Mouse (Mus musculus) stomach, embryonic 16.5 days (tissue): ENCODE data around the gene Exosc5. TPM values are rescaled to one million over a fixed set of nuclear protein-coding genes. Genes with fewer than 3 reads are reported as not detected.

ENCODE experiments used
- ATAC-seq: fragments of 200-750 bp; cut with Nextera tagmentation; 2 replicates; pipeline ENCODE4 v1.8.0; 2017; ENCODE audit warnings: moderate number of reproducible peaks, moderate TSS enrichment; ENCODE audit not compliant: insufficient read depth, low FRiP score
- H3K27ac ChIP-seq: fragments of 300-500 bp; sonication (generic); 2 replicates; pipeline ENCODE4 v1.5.1; 2014; ENCODE audit warnings: low read length
- H3K27me3 ChIP-seq: fragments of 300-500 bp; sonication (generic); 2 replicates; pipeline ENCODE4 v1.6.1; 2014; ENCODE audit warnings: low read length, control low read depth, mixed read lengths; ENCODE audit not compliant: control insufficient read depth, insufficient read depth
- H3K36me3 ChIP-seq: fragments of 300-500 bp; sonication (generic); 2 replicates; pipeline ENCODE4 v1.6.1; 2014; ENCODE audit warnings: low read length; ENCODE audit not compliant: control insufficient read depth, insufficient read depth
- H3K4me1 ChIP-seq: fragments of 300-500 bp; sonication (generic); 2 replicates; pipeline ENCODE4 v1.6.1; 2014; ENCODE audit warnings: low read length, control low read depth, mixed read lengths; ENCODE audit not compliant: control insufficient read depth, insufficient read depth
- H3K4me2 ChIP-seq: fragments of 300-500 bp; sonication (generic); 2 replicates; pipeline ENCODE4 v1.6.1; 2014; ENCODE audit warnings: low read depth, low read length, mixed read lengths
- H3K4me3 ChIP-seq: fragments of 300-500 bp; sonication (generic); replicated peaks from 2 replicates; pipeline ENCODE4 v1.5.1; 2014; ENCODE audit warnings: mild to moderate bottlenecking, low read length
- H3K9ac ChIP-seq: fragments of 300-500 bp; sonication (generic); 2 replicates; pipeline ENCODE4 v1.6.1; 2014; ENCODE audit warnings: low read length
- H3K9me3 ChIP-seq: fragments of 300-500 bp; sonication (generic); replicated peaks from 2 replicates; pipeline ENCODE4 v1.6.1; 2016; ENCODE audit warnings: low read length, control low read depth; ENCODE audit not compliant: control insufficient read depth
- WGBS: fragments of 180-500 bp; shearing (Covaris S2); extraction: QIAGEN DNeasy Blood & Tissue Kit; methylation state at CpG from one replicate; pipeline ENCODE4 v1.1.7; 2014; 5-methylcytosine and 5-hydroxymethylcytosine counted together
- polyA plus RNA-seq: library from polyadenylated mRNA; unstranded; fragments of >200 nt; fragmentation: Nextera tagmentation; extraction: Ambion mirVana; gene quantifications from 2 replicates; pipeline ENCODE4 v1.2.1, GENCODE M21; 2015

Gene Exosc5
- polyA plus RNA-seq, 1 experiment from 2014 or later: 73.0 TPM

- Histone ChIP-seq H3K9me3 (no peaks in the 10 kb centered on the region), H3K36me3 (peaks cover 30% of the 10 kb centered on the region), H3K27ac (no peak overlapping the region), H3K4me1 (peaks cover 25% of the 10 kb centered on the region), H3K4me2 (no peak overlapping the region), H3K27me3 (no peaks in the 10 kb centered on the region), H3K9ac (no peak overlapping the region), H3K4me3 (no peak overlapping the region)
- WGBS: 95% methylated on average over 22 of the region's 22 CpGs
- ATAC-seq: no peak
Measured at GRCm38 (mm10) chr7:25715731-25716271, 56.8 kb downstream of the Exosc5 start.

DNA sequence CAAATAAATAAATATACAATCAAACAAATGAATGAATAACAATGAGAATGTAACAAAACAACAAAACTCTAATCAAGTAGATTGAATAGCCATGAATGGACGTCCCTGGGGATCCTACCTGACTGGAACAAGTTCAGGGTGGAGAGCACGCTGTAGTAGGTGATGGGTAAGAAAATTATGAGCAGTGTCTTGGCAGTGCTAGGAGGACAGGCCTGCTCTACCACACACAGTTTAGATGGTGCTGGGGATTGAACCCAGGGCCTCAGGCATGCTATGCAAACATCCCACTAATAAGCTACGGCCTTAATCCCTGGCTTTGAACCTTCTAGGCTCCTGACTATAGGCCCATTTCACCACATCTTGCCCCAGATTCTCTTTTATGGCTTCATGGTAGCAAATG lies 58.5 kb downstream of the Exosc5 start:
- peaks cover 14% of the 10 kb centered on the region for H3K4me1 ChIP-seq
- peak overlapping the region; percentile 86; the same call in 1 of the 2 replicates for H3K4me3 ChIP-seq
- H3K36me3 ChIP-seq: peaks cover 32% of the 10 kb centered on the region
- no peak overlapping the region for H3K27ac ChIP-seq
- ATAC-seq: no peak
- H3K9ac ChIP-seq: no peak overlapping the region
- H3K9me3 ChIP-seq: no peaks in the 10 kb centered on the region
- H3K27me3 ChIP-seq: no peaks in the 10 kb centered on the region
- WGBS: 92% methylated on average over 3 of the region's 3 CpGs
- peak overlapping the region; percentile 94 for H3K4me2 ChIP-seq

- H3K27ac ChIP-seq: peak within 1 kb of the TSS; percentile 91
- 4% methylated on average over 32 of the region's 32 CpGs for WGBS
Measured at GRCm38 (mm10) chr7:25718788-25719417, 59.9 kb downstream of the Exosc5 start, which contains the start of gene Ccdc97. Ccdc97 (minus strand) TSS chr7:25719088.

GRCm38 (mm10) chr7:25719761-25720610 lies 61.0 kb downstream of the Exosc5 start:
- Histone ChIP-seq H3K4me2 (0 out of 2 replicates have a peak overlapping the region, but pooled peaks have one; percentile 94), H3K4me3 (no peak overlapping the region), H3K4me1 (peaks cover 13% of the 10 kb centered on the region), H3K36me3 (peaks cover 32% of the 10 kb centered on the region), H3K27ac (peak overlapping the region; percentile 91; the same call in 1 of the 2 replicates), H3K9me3 (no peaks in the 10 kb centered on the region), H3K27me3 (no peaks in the 10 kb centered on the region), H3K9ac (no peak overlapping the region)
- ATAC-seq: no peak
- 62% methylated on average over 10 of the region's 10 CpGs for WGBS

More at GRCm38 (mm10) chr7:25718788-25719417, 59.9 kb downstream of the Exosc5 start, which contains the start of gene Ccdc97:
- Histone ChIP-seq H3K27me3 (no peaks in the 10 kb centered on the region), H3K4me2 (peak within 1 kb of the TSS; percentile 94), H3K9me3 (no peaks in the 10 kb centered on the region), H3K9ac (peak within 1 kb of the TSS; percentile 83), H3K4me1 (peaks cover 13% of the 10 kb centered on the region), H3K4me3 (peak within 1 kb of the TSS; percentile 86), H3K36me3 (peaks cover 34% of the 10 kb centered on the region)
- peak; percentile 88 for ATAC-seq

DNA sequence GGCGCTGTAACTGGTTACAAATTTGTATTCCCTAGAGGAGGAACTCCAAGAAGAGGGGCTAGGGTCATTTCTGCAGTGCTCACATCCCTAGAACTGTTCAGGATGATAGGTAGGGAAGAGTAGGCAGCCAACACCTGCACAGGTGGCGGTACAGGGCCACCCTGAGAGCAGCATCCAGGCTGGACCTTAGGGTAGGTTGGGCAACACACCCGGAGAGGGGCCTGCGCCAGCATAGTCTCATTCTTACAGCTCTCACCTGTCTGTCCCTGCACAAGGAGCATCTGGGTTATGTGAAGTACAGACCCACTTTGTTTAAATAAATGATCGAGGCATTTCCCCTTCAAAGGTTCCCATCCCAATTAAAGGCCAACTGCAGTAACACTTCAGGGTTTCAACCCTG lies 61.8 kb downstream of the Exosc5 start:
- H3K9ac ChIP-seq: no peak overlapping the region
- no peak overlapping the region for H3K4me2 ChIP-seq
- no peaks in the 10 kb centered on the region for H3K27me3 ChIP-seq
- ATAC-seq: no peak
- H3K4me3 ChIP-seq: no peak overlapping the region
- 85% methylated on average over 5 of the region's 5 CpGs for WGBS
- peaks cover 13% of the 10 kb centered on the region for H3K4me1 ChIP-seq
- peaks cover 34% of the 10 kb centered on the region for H3K36me3 ChIP-seq
- no peaks in the 10 kb centered on the region for H3K9me3 ChIP-seq
- H3K27ac ChIP-seq: no peak overlapping the region

Other genes with a start within 250 kb of the Exosc5 start
- gene Cxcl17, start 246.3 kb upstream of the Exosc5 start, polyA plus RNA-seq: 0.61 and 0.64 TPM in 2 replicates
- 98.3 and 139 TPM in 2 replicates for gene Ceacam1, start 181.6 kb upstream of the Exosc5 start, polyA plus RNA-seq
- gene Ceacam2, start 119.3 kb upstream of the Exosc5 start, polyA plus RNA-seq: 0.14 TPM in 1 of 2 replicates, not detected in the other
- 2.9 and 4.2 TPM in 2 replicates for gene Erich4, start 43.3 kb upstream of the Exosc5 start, polyA plus RNA-seq
- 36.4 and 36.8 TPM in 2 replicates for gene Dmac2, start 39.8 kb upstream of the Exosc5 start, polyA plus RNA-seq
- 12.2 and 13.6 TPM in 2 replicates for gene B3gnt8, start 32.5 kb upstream of the Exosc5 start, polyA plus RNA-seq
- gene Bckdha, start 183 bp upstream of the Exosc5 start, polyA plus RNA-seq: 54.1 and 54.4 TPM in 2 replicates
- gene Tmem91, start 16.0 kb downstream of the Exosc5 start, polyA plus RNA-seq: 3.4 and 3.5 TPM in 2 replicates
- 21.9 and 24.4 TPM in 2 replicates for gene B9d2, start 21.6 kb downstream of the Exosc5 start, polyA plus RNA-seq
- 1.4 and 2.8 TPM in 2 replicates for gene Tgfb1, start 27.8 kb downstream of the Exosc5 start, polyA plus RNA-seq
- 19.6 and 22.5 TPM in 2 replicates for gene Ccdc97, start 59.9 kb downstream of the Exosc5 start, polyA plus RNA-seq
- gene Hnrnpul1, start 95.6 kb downstream of the Exosc5 start, polyA plus RNA-seq: 35.4 and 39.6 TPM in 2 replicates
- gene Axl, start 129.5 kb downstream of the Exosc5 start, polyA plus RNA-seq: 80.8 and 85.1 TPM in 2 replicates
- 53.1 and 74.9 TPM in 2 replicates for gene Cyp2s1, start 157.7 kb downstream of the Exosc5 start, polyA plus RNA-seq
- 0.19 and 0.35 TPM in 2 replicates for gene Cyp2b10, start 238.5 kb downstream of the Exosc5 start, polyA plus RNA-seq